Mouse (Mus musculus) heart, adult 18-20 months (tissue): ENCODE measurements at regions not wholly inside any gene's neighbourhood (a gene's known extent, or its start where the extent isn't known, plus 50 kb on each side); places are given as distances from the start of the nearest gene placed in this dataset.

Source experiments
- DNase-seq, 2 experiments: peaks; one replicate each; pipeline ENCODE4 v3.0.0; 2021 to 2022; ENCODE audit warnings: mixed read lengths in 1 of 2

GRCm38 (mm10) chr14:46516285-46516684 is 125.8 kb upstream of the Bmp4 start:
- no peak for DNase-seq

GRCm38 (mm10) chr14:46514262-46514932 is 123.9 kb upstream of the Bmp4 start:
- DNase-seq = no peak

- DNase-seq = no peak
Measured at GRCm38 (mm10) chr14:46512118-46512517, 121.6 kb upstream of the Bmp4 start.

DNA sequence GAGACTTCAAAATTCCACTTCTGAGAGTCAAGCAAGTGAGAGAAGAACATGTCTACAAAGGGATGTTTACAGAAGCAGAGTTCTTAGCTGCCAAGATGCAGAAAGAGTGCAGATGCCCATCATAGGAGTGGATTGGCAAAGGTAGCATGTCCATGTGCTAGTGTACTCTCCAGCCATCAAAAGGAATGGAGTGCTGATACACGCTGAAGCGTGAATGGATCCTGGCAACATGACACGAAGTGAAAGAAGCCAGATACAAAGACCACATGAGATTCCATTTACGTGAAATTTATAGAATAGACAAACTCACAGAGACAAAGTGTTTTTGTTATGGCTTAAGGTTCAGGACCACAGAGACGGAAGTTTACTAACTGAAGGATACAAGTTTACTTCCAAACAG is 118.4 kb upstream of the Bmp4 start:
- DNase-seq = no peak

- no peak for DNase-seq
Measured at GRCm38 (mm10) chr14:46505266-46505665, 114.8 kb upstream of the Bmp4 start.

GRCm38 (mm10) chr14:46491601-46492000 is 101.1 kb upstream of the Bmp4 start:
- DNase-seq = no peak

- no peak for DNase-seq
Measured at GRCm38 (mm10) chr14:46491182-46491581, 100.7 kb upstream of the Bmp4 start.

DNA sequence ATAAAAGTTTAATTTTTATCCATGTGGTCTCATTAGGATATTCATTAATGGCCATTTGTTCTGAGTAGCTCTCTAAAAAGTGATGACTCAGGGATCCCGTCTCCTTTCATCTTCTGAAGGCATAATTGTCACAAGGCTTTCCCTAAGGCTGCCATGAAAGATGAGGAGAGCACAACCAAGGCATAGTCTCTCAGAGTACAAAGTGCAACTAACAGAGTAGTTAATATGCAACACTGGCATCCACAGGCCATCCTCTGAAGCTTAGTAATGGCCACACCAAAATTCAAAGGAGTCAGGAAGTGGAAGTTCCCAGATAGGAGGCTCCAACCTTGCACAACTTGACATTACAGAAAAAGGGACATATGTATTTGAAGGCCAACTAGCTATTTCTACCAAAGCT is 97.1 kb upstream of the Bmp4 start:
- no peak for DNase-seq

DNA sequence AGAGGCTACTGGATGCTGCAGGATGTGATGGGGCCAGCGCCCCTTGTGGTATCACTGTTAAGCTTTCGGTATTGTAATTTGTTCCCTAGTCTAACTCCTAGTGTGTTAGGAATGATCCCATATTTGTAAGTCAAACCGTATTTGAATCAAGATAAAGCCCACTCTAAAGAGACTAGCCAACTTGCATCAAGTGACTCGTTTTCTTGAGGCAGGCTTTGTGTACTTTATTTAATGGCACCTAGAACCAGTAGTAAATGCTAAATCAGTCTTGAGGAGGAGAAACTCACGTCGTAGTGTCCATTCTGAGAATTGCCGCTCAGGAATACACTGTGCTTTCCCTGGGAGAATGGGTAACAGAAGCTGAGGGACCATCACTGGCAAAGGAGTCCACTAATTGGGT is 89.9 kb upstream of the Bmp4 start:
- no peak for DNase-seq

DNA sequence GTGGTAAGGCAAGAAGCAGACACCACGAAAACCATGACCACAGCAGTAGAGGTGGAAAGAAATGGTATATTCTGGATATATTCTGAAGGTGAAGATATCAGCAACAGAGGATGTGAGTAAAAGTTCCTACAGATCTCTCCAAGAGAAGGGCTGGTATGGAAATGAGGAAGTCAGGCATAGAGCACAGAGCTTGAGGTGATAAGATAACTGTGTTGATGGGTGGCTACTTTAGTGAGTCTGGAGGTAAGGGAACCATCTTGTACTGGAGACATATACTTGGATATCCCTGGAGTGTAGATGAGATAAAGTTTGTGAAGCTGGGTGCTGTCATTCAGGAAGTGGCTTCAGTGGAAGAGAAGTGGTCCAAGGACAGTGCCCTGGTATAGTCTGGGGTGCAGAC is 85.5 kb upstream of the Bmp4 start:
- no peak for DNase-seq

DNA sequence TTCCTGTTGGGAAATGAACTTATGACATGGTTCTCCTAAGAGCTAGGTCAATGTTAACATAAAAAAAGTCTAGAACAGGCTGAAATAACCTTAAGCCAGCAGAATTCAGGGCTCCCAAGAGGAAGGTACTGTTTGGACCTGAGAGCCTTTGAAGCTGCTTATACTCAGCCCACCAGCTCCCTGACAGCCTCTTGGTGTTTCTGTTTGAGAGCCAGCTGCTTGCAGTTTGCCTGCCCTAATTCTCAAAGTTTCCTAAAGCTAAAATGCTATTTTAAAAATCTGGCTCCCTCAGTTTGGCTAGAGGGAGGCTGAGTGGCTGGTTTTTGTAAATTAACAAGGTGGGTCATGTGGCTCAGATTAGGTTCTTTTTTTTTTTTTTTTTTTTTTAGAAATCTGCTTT is 72.5 kb upstream of the Bmp4 start:
- no peak for DNase-seq

DNA sequence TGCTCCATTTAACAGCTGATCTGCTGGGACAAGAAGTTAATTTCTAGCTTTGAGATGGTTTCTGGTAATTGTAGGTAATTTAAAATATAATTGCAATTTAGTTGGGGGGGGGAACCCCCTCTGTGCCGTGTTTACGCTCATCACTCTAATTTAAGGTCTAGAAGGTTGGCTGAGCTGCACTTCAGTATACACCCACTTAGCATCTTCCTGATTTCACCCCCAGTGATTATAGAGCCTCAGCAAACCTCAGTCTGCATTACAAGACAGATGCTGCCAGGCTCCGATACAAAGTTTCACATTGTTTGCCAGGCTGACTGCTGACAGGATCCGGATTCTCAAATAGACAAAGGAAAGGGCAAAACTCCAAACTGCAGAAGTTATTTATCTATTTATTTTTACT is 71.5 kb upstream of the Bmp4 start:
- DNase-seq = no peak

DNA sequence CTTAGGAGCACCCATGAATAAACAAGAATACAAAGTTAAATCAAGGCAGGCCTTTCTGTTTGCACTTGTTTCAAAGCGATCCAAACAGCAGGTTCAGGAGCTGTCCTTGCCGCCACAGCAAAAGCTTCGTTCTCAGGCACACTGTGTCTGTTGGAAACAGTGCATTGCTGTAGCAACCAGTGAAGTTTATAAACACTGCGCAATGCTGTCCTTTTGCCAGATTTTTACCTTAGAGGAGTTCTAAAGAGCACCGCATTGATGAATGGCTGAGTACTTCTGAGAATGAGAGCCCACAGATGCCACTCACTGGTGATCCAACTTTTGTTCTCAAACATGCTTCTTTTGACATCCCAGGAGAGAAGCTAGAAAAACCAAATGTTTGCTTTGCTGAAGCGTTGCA is 64.0 kb upstream of the Bmp4 start:
- no peak for DNase-seq

GRCm38 (mm10) chr14:46441696-46442095 is 51.2 kb upstream of the Bmp4 start:
- no peak for DNase-seq
